Mouse (Mus musculus) brain, embryonic 18.5 days (tissue): ENCODE measurements around the gene Akain1.
A peak's percentile ranks its signal among the peaks of the same experiment; 100 is the strongest.

ENCODE experiments used
- DNase-seq: peaks from one replicate; pipeline ENCODE4 v3.0.0-alpha.2; 2012; ENCODE audit warnings: low read depth, low spot score

The Akain1 gene

DNA sequence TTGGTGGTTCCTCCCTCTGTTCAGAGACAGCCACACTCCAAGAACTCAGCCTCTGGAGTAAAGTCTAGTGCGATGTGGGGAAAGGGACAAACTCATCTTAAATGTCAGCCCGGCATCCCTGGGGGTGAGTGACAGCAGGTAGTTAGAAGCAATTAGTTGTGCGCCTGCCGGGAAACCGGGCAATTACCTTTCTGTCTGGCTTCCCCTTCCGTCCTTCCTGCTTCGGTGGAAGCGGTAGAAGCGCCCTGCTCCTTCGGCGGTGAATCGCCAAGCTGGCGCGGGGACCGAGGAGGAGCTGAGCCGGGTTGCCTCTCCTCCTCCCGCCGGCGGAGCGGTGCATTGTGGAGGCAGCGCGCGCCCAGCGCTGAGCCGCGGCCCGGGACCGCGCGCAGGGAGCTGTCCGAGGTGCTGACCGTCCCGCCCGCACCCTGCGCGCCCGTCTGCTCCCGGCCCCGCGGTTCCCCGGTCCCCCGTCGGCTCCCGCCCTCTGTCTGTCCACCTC lies at the start of gene Akain1:
TSS of gene Akain1 (plus strand) at position 337 of the 502 bp plus-strand sequence.
- no peak for DNase-seq

DNA sequence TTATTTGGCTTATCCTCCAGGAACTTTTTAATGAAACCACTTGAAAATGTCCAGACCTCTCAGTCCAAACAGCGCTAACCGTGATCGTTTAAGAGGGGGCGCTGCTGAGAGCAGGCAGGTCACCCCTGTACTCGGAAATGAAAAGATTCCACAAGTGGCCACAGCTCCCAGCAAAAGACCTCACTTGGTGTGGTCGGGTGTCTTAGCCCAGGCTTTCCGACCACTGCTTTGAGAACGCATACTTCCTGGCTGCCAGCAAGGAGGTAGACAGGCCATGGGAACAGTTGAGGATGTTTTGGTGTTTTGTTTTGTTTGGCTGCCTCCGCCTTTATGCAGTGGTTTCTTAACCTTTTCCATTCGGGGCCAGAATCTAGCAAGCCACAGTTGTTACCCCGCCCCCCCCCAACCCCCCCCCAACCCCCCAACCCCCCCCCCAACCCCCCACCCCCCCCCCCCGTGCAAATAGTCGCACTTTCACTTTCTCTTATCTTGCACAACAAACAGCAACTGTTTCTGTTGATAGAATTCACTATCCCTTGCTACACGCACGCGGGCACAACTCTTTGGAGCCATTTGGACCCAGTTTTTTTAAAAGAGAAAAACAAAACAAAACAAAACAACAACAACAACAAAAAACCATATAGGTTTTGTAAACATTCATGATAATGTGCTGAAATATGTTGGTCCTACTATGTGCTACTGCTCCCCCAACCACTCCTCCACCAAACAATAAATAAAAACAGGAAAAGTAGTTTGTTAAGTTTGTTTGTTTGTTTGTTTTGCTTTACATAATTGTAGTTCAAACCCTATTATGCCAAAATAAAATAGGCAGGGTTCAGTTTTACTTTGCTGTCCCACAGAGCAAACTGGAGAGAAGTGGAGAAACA lies 42.7 kb upstream of the Akain1 start:
- DNase-seq = no peak

DNA sequence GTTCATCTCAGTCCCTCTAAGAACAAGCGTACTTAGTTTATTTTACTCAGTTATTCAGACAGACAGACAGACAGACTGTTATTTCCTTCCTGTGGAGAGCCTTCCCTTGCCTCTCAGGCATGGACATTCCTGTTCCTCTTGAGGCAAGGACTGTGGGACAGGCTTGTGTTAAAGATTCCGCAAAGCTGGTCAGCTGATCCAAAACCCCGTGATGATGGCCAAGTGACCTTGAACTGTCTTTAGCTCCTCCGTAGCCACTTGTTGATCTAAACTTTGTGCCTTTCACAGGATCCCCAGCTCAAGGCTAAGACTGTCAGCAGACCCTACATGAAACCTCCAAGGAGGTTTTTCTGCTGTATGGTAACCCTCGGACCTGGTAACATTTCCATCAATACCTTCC lies 42.0 kb upstream of the Akain1 start:
- no peak for DNase-seq

- no peak for DNase-seq
Measured at GRCm38 (mm10) chr17:69398092-69398491, 41.0 kb upstream of the Akain1 start.

- DNase-seq = no peak
Measured at GRCm38 (mm10) chr17:69401146-69401545, 38.0 kb upstream of the Akain1 start.

DNA sequence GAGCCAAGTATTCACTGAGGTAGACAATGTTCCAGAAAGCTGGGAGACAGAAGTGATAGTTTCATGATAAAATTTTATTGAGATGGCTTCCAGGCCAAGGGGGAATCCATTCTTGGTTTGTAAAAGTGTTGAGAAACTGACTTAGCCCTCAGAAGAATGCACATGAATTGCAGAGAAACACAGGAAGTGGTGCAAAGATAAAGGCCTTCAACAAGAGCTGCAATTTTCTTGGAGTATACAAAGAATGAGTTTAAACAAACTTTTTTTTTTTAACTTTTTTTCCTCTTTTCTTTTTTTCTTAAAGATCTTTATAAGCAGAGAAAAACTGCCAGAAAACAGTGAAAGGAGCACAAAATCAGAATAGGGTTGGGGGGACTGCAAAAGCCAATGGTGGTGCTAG lies 23.0 kb upstream of the Akain1 start:
- no peak for DNase-seq

GRCm38 (mm10) chr17:69416920-69417661 lies 22.0 kb upstream of the Akain1 start:
- DNase-seq = peak; percentile 85

DNA sequence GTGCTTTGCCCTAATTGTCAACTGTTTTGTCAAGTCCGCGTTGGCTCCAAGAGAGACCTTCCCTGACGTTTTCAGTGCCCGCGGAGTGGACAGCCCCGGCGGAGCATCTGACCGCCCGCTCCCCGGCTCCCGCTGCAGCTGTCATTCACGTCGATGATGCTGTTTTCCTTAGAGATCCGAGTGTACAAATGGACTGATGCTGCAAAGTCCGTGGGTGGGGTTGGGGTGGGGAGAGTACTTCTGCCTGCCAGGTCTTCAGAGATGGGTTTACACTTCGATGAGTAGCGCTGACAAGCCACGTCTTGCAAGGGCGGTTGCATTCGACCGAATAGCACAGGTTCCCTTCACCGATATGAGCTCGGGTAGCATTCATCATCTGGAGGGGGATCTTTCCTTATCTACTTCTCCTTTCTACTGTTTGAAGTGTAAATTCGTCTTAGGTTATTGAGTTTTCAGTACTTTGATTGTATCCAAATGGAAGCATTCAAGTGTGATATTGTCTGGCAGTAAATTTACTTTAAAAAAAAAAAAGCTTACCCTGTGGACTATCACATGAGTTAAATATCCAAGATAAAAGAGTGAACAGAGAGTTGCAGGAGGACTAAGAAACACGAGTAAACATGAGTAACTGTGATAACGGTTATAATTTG lies 21.3 kb upstream of the Akain1 start:
- DNase-seq = no peak

GRCm38 (mm10) chr17:69421592-69421991 lies 17.5 kb upstream of the Akain1 start:
- DNase-seq = no peak

DNA sequence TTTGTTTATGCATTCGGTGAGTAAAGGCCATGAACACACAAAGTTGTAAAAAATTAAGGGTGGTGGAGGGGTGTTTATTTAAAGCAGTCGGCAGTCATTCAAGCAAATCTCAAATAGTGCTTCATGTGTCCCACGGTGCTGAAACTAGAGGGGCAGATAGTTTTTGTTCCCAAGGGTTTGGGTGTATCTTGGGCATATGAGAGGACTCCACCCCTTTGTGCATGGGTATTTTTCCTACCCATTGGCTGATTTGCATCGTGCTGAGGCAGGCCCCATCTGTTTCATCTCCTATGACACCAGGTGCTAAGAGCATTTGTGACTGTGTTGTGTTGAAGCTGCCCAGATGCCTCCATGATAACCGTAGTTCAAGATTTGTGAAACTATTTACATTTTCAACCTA lies 1.3 kb upstream of the Akain1 start:
- DNase-seq = no peak

- DNase-seq = no peak
Measured at GRCm38 (mm10) chr17:69438486-69438885, 640 bp upstream of the Akain1 start.

GRCm38 (mm10) chr17:69439571-69440480 lies 700 bp downstream of the Akain1 start:
- DNase-seq = no peak

DNA sequence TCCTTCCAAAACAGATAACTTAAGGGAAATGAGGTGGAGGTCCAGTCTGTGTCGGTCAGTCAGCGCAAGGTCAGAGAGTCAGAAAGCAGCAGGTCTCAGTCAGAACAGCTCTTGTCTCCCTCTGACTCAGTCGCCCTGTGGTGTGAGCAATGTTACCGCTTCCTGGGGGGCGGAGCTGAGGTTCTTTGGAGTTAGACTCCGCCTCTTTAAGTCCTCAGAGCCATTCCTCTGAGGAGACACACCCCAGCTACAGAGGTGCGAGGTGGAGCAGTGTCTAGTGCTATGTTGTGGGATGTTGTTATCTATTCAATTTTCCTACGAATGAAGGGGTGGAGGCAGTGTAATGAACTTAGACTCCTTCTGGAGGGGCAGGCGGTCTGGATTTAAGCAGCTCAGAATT lies 1.9 kb downstream of the Akain1 start:
- DNase-seq = no peak

DNA sequence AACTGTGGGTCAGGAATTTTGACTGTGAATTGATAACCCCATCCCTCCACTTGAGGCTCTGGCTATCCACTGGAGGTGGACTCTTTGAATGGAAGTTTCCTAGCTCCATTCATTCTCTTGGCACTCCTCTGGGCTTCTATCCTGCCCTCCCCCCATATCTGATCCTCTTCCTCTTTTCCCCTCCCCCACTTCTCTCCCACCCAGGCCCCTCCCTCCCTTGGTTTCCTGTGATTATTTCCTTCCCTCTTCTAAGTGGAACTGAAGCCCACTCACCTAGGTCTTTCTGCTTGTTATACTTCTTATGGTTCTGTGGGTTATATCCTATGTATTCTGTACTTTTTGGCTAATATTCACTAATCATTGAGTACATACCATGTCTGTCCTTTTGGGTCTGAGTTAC lies 9.6 kb downstream of the Akain1 start:
- DNase-seq = no peak

DNA sequence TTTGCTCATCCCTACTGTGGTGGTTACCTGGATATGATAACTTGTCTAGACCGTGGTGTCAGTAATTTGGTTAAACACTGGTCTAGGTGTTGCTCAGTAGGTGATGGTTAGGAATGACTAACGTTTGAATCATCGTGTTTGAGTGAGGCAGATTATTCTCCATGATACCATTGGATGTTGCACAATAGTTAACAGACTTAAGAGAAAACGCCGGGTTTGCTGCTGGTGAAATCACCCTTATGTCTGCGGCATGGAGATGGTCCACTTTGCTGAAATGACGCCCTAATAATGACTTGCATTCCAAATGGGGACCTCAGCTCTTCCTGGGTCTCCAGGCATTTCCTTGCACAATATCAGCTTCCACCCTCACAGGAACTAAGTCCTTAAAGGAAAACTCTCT lies 22.6 kb downstream of the Akain1 start:
- DNase-seq = no peak

- DNase-seq = no peak
Measured at GRCm38 (mm10) chr17:69463037-69463436, 23.9 kb downstream of the Akain1 start.

DNA sequence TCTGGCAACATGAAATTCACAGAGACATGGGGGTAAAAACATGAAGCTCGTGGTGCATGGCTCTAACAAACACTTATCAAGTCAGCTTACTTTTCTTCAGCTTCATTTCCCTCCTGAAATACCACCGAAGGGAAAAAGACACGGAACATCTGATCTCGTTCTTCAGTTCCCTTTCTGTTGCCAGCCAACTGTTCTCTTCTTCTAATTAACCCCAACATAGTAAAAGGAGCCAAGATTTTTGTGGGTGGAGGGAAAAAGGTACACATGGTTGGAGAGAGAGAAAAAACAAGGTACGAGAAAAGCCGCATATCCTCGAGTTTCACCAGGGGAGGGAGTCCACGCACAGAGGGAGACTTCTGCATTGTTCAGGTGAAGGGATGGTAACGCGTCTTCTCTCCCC lies 32.0 kb downstream of the Akain1 start:
- no peak for DNase-seq

DNA sequence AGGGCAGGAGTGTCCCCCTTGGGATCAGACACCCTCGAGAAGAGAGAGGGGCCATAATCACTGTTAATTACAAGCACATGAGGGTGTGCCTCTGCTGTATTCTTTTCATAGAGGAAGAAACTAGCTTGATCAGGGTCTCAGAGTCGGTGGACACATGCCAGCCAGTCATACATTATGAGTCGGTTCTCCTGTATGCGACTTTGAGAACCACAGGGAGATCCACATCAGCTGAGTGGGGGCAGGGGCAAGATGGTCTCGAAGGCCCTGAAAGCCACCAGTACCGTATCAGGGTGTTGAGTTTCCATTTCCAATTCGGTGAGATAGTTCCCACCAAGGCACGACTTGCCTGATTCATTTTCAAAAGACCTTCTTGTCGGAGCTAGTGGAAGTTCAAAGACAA lies 33.3 kb downstream of the Akain1 start:
- no peak for DNase-seq

DNA sequence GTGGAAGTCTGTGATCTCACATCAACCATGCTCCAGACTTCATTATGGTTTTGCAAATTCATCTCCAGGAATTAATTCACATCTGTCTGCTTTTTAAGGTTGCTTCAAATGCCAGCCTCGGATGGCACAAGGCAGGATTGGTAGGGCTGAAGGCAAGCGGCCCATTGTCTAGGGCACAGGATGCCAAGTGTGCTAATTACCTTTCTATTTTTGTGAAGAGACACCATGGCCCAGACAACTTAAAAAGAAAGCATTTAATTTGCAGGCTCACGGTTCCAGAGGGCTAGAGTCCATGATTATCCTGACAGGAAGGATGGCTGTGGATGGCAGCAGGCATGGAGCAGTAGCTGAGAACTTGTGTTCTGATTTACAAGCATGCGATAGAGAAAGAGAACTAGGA lies 35.0 kb downstream of the Akain1 start:
- DNase-seq = no peak

GRCm38 (mm10) chr17:69475423-69475822 lies 36.3 kb downstream of the Akain1 start:
- no peak for DNase-seq

DNA sequence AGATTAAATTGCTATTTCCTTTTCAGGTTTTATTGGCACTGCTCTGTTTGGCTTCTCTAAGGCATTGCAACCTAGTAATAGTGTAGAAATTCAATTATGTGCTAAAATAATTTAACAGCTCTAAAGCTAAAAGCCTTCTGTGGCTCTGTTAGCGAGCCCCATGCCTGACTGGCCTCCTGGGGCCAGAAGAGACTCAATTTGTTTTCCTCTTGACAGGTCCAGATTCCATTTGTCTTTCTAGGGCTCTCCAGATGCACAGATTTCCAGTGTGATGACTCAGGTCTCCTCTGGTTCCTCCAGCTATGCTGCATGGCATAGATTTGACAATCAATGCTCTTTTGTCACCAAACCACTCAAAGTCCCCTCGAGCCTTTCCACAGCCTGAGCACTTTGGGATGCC lies 38.4 kb downstream of the Akain1 start:
- no peak for DNase-seq
